Mouse (Mus musculus) olfactory bulb, adult 2 months (tissue): ENCODE data around the gene Gm10670.
"Not testable (repeated sequence)": the region's sequence is repeated elsewhere in the genome, so short reads cannot be mapped to it uniquely, and the experiment has no call there.

Experiments used
- CTCF ChIP-seq: fragments of 200-500 bp; IDR thresholded peaks from 2 replicates; pipeline ENCODE4 v1.5.1; 2012; ENCODE audit warnings: low read depth, mild to moderate bottlenecking, low read length, moderate library complexity; ENCODE audit not compliant: insufficient read depth
- POLR2A ChIP-seq: fragments of 200-500 bp; IDR thresholded peaks from 2 replicates; pipeline ENCODE4 v1.6.1; 2012; ENCODE audit warnings: mild to moderate bottlenecking, low read depth, low read length, moderate library complexity; ENCODE audit not compliant: insufficient read depth

- not testable (repeated sequence) for TF ChIP-seq POLR2A, CTCF
Observed at GRCm38 (mm10) chr7:20442493-20442892, 32.2 kb downstream of the Gm10670 start, which contains the start of gene Vmn1r101.
